Mouse (Mus musculus) heart, postnatal 0 days (tissue): ENCODE results near the gene Hmgb1. TPM values are rescaled to one million over a fixed set of nuclear protein-coding genes. Genes with fewer than 3 reads are reported as not detected.

Experiments used
- ATAC-seq: fragments of 200-750 bp; cut with Nextera tagmentation; 2 replicates; pipeline ENCODE4 v1.8.0; 2017; ENCODE audit warnings: low read depth, moderate number of reproducible peaks, moderate library complexity; ENCODE audit not compliant: insufficient read depth
- DNase-seq: peaks from one replicate; pipeline ENCODE4 v3.0.0-alpha.2; 2016; ENCODE audit warnings: low spot score
- H3K27ac ChIP-seq: fragments of 300-500 bp; sonication (generic); 2 replicates; pipeline ENCODE4 v1.5.1; 2014; ENCODE audit warnings: low read depth, mild to moderate bottlenecking
- H3K27me3 ChIP-seq: fragments of 300-500 bp; sonication (generic); 2 replicates; pipeline ENCODE4 v1.6.1; 2014; ENCODE audit warnings: low read length, mixed read lengths; ENCODE audit not compliant: control insufficient read depth, insufficient read depth
- H3K36me3 ChIP-seq: fragments of 300-500 bp; sonication (generic); replicated peaks from 2 replicates; pipeline ENCODE4 v1.6.1; 2014; ENCODE audit warnings: low read length, mixed read lengths; ENCODE audit not compliant: control insufficient read depth, insufficient read depth
- H3K4me1 ChIP-seq: fragments of 300-500 bp; sonication (generic); 2 replicates; pipeline ENCODE4 v1.6.1; 2014; ENCODE audit warnings: antibody characterized with exemption; ENCODE audit not compliant: control insufficient read depth, insufficient read depth
- H3K4me2 ChIP-seq: fragments of 300-500 bp; sonication (generic); 2 replicates; pipeline ENCODE4 v1.6.1; 2014; ENCODE audit warnings: low read depth, mild to moderate bottlenecking, low read length, moderate library complexity
- H3K4me3 ChIP-seq: fragments of 300-500 bp; sonication (generic); 2 replicates; pipeline ENCODE4 v1.5.1; 2014; ENCODE audit warnings: low read depth, low read length
- H3K9ac ChIP-seq: fragments of 300-500 bp; sonication (generic); replicated peaks from 2 replicates; pipeline ENCODE4 v1.6.1; 2014; ENCODE audit warnings: low read depth, low read length, mixed read lengths
- H3K9me3 ChIP-seq: fragments of 300-500 bp; sonication (generic); replicated peaks from 2 replicates; pipeline ENCODE4 v1.6.1; 2016; ENCODE audit warnings: low read length; ENCODE audit not compliant: control insufficient read depth
- CTCF ChIP-seq: IDR thresholded peaks from 2 replicates; pipeline ENCODE4 v1.5.1; 2016; ENCODE audit warnings: antibody characterized with exemption, control low read depth, low read depth
- EP300 ChIP-seq: IDR thresholded peaks from 2 replicates; pipeline ENCODE4 v1.6.1; 2016; ENCODE audit warnings: antibody characterized with exemption, low read depth
- WGBS: fragments of 180-500 bp; shearing (Covaris S2); extraction: QIAGEN DNeasy Blood & Tissue Kit; methylation state at CpG from one replicate; pipeline ENCODE4 v1.1.7; 2014; 5-methylcytosine and 5-hydroxymethylcytosine counted together
- polyA plus RNA-seq: library from polyadenylated mRNA; unstranded; fragments of >200 nt; fragmentation: Nextera tagmentation; extraction: Ambion mirVana; gene quantifications from 2 replicates; pipeline ENCODE4 v1.2.1, GENCODE M21; 2015
- total RNA-seq: library from RNA; depleted of rRNA; stranded (reverse); fragments of >200 nt; gene quantifications from 2 replicates; pipeline ENCODE4 v1.2.3, GENCODE M21; 2014; ENCODE audit warnings: low replicate concordance

The Hmgb1 gene
- total and polyA plus RNA-seq, 2 experiments from 2014 or later: 107 to 540 TPM

- H3K4me1 ChIP-seq: no peaks in the 10 kb centered on the region
- no peak overlapping the region for H3K4me3 ChIP-seq
- no peak for DNase-seq
- ATAC-seq: no peak
- H3K9ac ChIP-seq: no peak overlapping the region
- no peaks in the 10 kb centered on the region for H3K36me3 ChIP-seq
- H3K27me3 ChIP-seq: no peaks in the 10 kb centered on the region
- TF ChIP-seq CTCF (no peak), EP300 (no peak)
- H3K9me3 ChIP-seq: no peaks in the 10 kb centered on the region
- WGBS: 59% methylated on average over 3 of the region's 3 CpGs
- no peak overlapping the region for H3K27ac ChIP-seq
- H3K4me2 ChIP-seq: no peak overlapping the region
These were observed 76.7 kb downstream of the Hmgb1 start for GRCm38 (mm10) chr5:149107566-149107965.

- no peaks in the 10 kb centered on the region for H3K9me3 ChIP-seq
- no peak for ATAC-seq
- H3K27me3 ChIP-seq: no peaks in the 10 kb centered on the region
- no peak for TF ChIP-seq CTCF
- TF ChIP-seq EP300: no peak
- WGBS: 74% methylated on average over 8 of the region's 8 CpGs
- no peaks in the 10 kb centered on the region for H3K4me1 ChIP-seq
- no peak overlapping the region for H3K9ac ChIP-seq
- no peak overlapping the region for H3K4me2 ChIP-seq
- no peaks in the 10 kb centered on the region for H3K36me3 ChIP-seq
- no peak overlapping the region for H3K27ac ChIP-seq
- H3K4me3 ChIP-seq: no peak overlapping the region
- DNase-seq: no peak
These were observed 80.1 kb downstream of the Hmgb1 start for GRCm38 (mm10) chr5:149104096-149104725.

- WGBS: 85% methylated on average over 6 of the region's 6 CpGs
- H3K4me3 ChIP-seq: no peak overlapping the region
- H3K36me3 ChIP-seq: no peaks in the 10 kb centered on the region
- no peak overlapping the region for H3K4me2 ChIP-seq
- no peaks in the 10 kb centered on the region for H3K9me3 ChIP-seq
- H3K9ac ChIP-seq: no peak overlapping the region
- no peak for ATAC-seq
- H3K27me3 ChIP-seq: no peaks in the 10 kb centered on the region
- H3K4me1 ChIP-seq: no peaks in the 10 kb centered on the region
- TF ChIP-seq CTCF (no peak), EP300 (no peak)
- H3K27ac ChIP-seq: no peak overlapping the region
- DNase-seq: no peak
These were observed 82.4 kb downstream of the Hmgb1 start for GRCm38 (mm10) chr5:149101869-149102268.

DNA sequence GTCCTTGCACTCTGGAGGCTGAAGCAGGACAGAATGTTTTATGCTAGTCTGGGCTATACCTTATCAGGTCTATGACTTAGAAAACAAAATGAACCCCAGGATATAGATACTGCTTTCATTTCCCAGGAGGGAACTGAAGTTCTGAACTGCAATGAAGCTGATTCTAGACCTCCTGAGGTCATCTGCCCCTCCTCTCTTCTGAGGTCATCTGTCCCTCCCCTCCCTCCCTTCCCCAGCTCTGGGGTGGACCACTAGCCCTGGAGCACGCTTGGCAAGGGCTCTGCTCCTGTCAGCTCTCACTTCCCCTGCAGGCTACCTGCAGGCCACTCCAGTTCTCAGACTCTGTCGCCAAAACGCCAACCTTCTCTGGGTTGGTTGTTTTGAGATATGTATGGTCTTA is 84.2 kb downstream of the Hmgb1 start:
- DNase-seq (no peak), ATAC-seq (no peak)
- 62% methylated on average over 3 of the region's 3 CpGs for WGBS
- H3K9ac ChIP-seq: no peak overlapping the region
- no peak overlapping the region for H3K27ac ChIP-seq
- H3K36me3 ChIP-seq: no peaks in the 10 kb centered on the region
- H3K9me3 ChIP-seq: no peaks in the 10 kb centered on the region
- TF ChIP-seq EP300 (no peak), CTCF (no peak)
- no peaks in the 10 kb centered on the region for H3K27me3 ChIP-seq
- H3K4me3 ChIP-seq: no peak overlapping the region
- H3K4me2 ChIP-seq: no peak overlapping the region
- H3K4me1 ChIP-seq: no peaks in the 10 kb centered on the region

GRCm38 (mm10) chr5:149099009-149099408 is 85.3 kb downstream of the Hmgb1 start:
- no peak for DNase-seq
- no peaks in the 10 kb centered on the region for H3K36me3 ChIP-seq
- no peak overlapping the region for H3K4me3 ChIP-seq
- H3K9me3 ChIP-seq: no peaks in the 10 kb centered on the region
- WGBS: 78% methylated on average over 1 of the region's 1 CpGs
- no peak overlapping the region for H3K4me2 ChIP-seq
- ATAC-seq: no peak
- no peak overlapping the region for H3K27ac ChIP-seq
- no peaks in the 10 kb centered on the region for H3K27me3 ChIP-seq
- no peak for TF ChIP-seq EP300
- no peak for TF ChIP-seq CTCF
- H3K9ac ChIP-seq: no peak overlapping the region
- H3K4me1 ChIP-seq: no peaks in the 10 kb centered on the region

- 83% methylated on average over 5 of the region's 5 CpGs for WGBS
- TF ChIP-seq EP300 (no peak), CTCF (no peak)
These were observed 86.4 kb downstream of the Hmgb1 start for GRCm38 (mm10) chr5:149097841-149098240.

More at GRCm38 (mm10) chr5:149097841-149098240, 86.4 kb downstream of the Hmgb1 start:
- H3K27ac ChIP-seq: no peak overlapping the region
- no peak overlapping the region for H3K9ac ChIP-seq
- H3K9me3 ChIP-seq: no peaks in the 10 kb centered on the region
- no peak overlapping the region for H3K4me2 ChIP-seq
- no peaks in the 10 kb centered on the region for H3K4me1 ChIP-seq
- H3K27me3 ChIP-seq: no peaks in the 10 kb centered on the region
- ATAC-seq (no peak), DNase-seq (no peak)
- no peaks in the 10 kb centered on the region for H3K36me3 ChIP-seq
- H3K4me3 ChIP-seq: no peak overlapping the region
